Mouse (Mus musculus) left cerebral cortex, postnatal 36 days (tissue): ENCODE data around the gene Mmgt2. TPM values are rescaled to one million over a fixed set of nuclear protein-coding genes. Genes with fewer than 3 reads are reported as not detected.
"Not testable (repeated sequence)": the region's sequence is repeated elsewhere in the genome, so short reads cannot be mapped to it uniquely, and the experiment has no call there.

ENCODE experiments used
- DNase-seq, 2 experiments: peaks; one replicate each; pipeline ENCODE4 v3.0.0; 2021 to 2022; ENCODE audit warnings: low spot score in 2 of 2, mixed read lengths in 1 of 2
- intact Hi-C: fragments of 180-260 bp; cut with DNase I; formaldehyde crosslinking; loops from one replicate; pipeline ENCODE4 v1.15.1; 2025
- total RNA-seq, 2 experiments: library from RNA; stranded (reverse); gene quantifications; 2 replicates each; pipeline ENCODE4 v1.2.3; 2021

Mmgt2 gene
- total RNA-seq, 2 experiments from 2014 or later, result 20.2 to 27.0 TPM

GRCm38 (mm10) chr11:62643011-62643631 lies 5.3 kb upstream of the Mmgt2 start:
- intact Hi-C loops, result no loop called here

GRCm38 (mm10) chr11:62643681-62644363 lies 4.6 kb upstream of the Mmgt2 start:
- intact Hi-C loops, result no loop called here

More at GRCm38 (mm10) chr11:62643011-62643631, 5.3 kb upstream of the Mmgt2 start:
- no peak for DNase-seq

GRCm38 (mm10) chr11:62644602-62645336 lies 3.7 kb upstream of the Mmgt2 start:
- no peak for DNase-seq
- intact Hi-C loops, result no loop called here

More at GRCm38 (mm10) chr11:62643681-62644363, 4.6 kb upstream of the Mmgt2 start:
- no peak for DNase-seq

GRCm38 (mm10) chr11:62645337-62645675 lies 3.2 kb upstream of the Mmgt2 start:
- no peak for DNase-seq
- intact Hi-C loops, result no loop called here

GRCm38 (mm10) chr11:62645732-62646494 lies 2.6 kb upstream of the Mmgt2 start:
- intact Hi-C loops, result no loop called here
- peak; percentile 61 to 64 for DNase-seq

- intact Hi-C loops, result no loop called here
Measured at GRCm38 (mm10) chr11:62646495-62646843, 2.0 kb upstream of the Mmgt2 start.

GRCm38 (mm10) chr11:62646958-62647515 lies 1.4 kb upstream of the Mmgt2 start:
- DNase-seq, result no peak
- intact Hi-C loops, result no loop called here

More at GRCm38 (mm10) chr11:62646495-62646843, 2.0 kb upstream of the Mmgt2 start:
- no peak for DNase-seq

GRCm38 (mm10) chr11:62647661-62648590 lies 538 bp upstream of the Mmgt2 start, which contains the start of gene Lrrc75a:
Lrrc75a (minus strand) TSS chr11:62648523.
- intact Hi-C loops, result loop anchor here (1.0 kb wide), 1 partner anchor 35 kb away; no protein-coding TSS in a partner anchor
- DNase-seq, result peak in 1 of 2 experiments; percentile 51

- intact Hi-C loops, DNase-seq: not testable (repeated sequence)
Measured at GRCm38 (mm10) chr11:62649803-62650202, 1.3 kb downstream of the Mmgt2 start.

GRCm38 (mm10) chr11:62651563-62651962 lies 3.1 kb downstream of the Mmgt2 start:
- no peak for DNase-seq
- intact Hi-C loops, result no loop called here

- intact Hi-C loops, result no loop called here
Measured at GRCm38 (mm10) chr11:62652080-62652479, 3.6 kb downstream of the Mmgt2 start.

GRCm38 (mm10) chr11:62660885-62661284 lies 12.4 kb downstream of the Mmgt2 start:
- DNase-seq, result no peak
- intact Hi-C loops, result no loop called here

More at GRCm38 (mm10) chr11:62652080-62652479, 3.6 kb downstream of the Mmgt2 start:
- no peak for DNase-seq

- no peak for DNase-seq
- intact Hi-C loops, result no loop called here
Measured at GRCm38 (mm10) chr11:62664250-62664649, 15.8 kb downstream of the Mmgt2 start.

GRCm38 (mm10) chr11:62668986-62669385 lies 20.5 kb downstream of the Mmgt2 start:
- intact Hi-C loops, result no loop called here
- DNase-seq, result no peak

GRCm38 (mm10) chr11:62669471-62669870 lies 21.0 kb downstream of the Mmgt2 start:
- peak; percentile 75 to 76 for DNase-seq
- intact Hi-C loops, result no loop called here

- DNase-seq, result no peak
- intact Hi-C loops, result no loop called here
Measured at GRCm38 (mm10) chr11:62670006-62670405, 21.5 kb downstream of the Mmgt2 start.

- intact Hi-C loops, result loop anchor here (1.0 kb wide), 1 partner anchor 62 kb away; no protein-coding TSS in a partner anchor
- peak; percentile 56 to 57 for DNase-seq
Measured at GRCm38 (mm10) chr11:62675480-62676289, 27.2 kb downstream of the Mmgt2 start.

- intact Hi-C loops, result no loop called here
- no peak for DNase-seq
Measured at GRCm38 (mm10) chr11:62676290-62676596, 27.8 kb downstream of the Mmgt2 start.
